Mouse (Mus musculus): ENCODE measurements at regions not wholly inside any gene's neighbourhood (a gene's known extent, or its start where the extent isn't known, plus 50 kb on each side); places are given as distances from the start of the nearest gene placed in this dataset.

GRCm38 (mm10) chr3:57910020-57910419 is 62.1 kb upstream of the Pfn2 start:
- DNase-seq: no peak

- peak; percentile 17 for DNase-seq
These were observed 64.1 kb upstream of the Pfn2 start for GRCm38 (mm10) chr3:57911831-57912596.

GRCm38 (mm10) chr3:57912650-57913343 is 64.9 kb upstream of the Pfn2 start:
- no peak for DNase-seq

GRCm38 (mm10) chr3:57914687-57915086 is 66.8 kb upstream of the Pfn2 start:
- DNase-seq: no peak

DNA sequence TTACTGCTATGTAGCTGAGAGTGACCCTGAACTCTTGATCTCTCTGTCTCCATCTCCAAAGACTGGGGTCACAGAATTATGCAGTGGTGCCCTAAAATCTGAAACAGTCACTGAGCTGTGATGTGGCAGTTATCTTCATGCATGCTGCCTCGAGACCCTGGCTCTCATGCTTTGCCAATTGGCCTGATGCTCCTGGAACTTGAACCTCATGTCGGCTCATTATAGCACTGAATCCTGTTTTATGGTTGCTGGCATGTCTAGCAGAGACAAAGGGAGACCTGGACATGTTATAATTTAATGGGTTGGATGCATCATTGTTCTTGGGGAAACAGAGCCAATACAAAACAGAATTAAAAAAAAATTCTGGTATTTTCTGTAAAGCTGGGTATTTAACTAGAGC is 71.0 kb upstream of the Pfn2 start:
- DNase-seq: no peak

DNA sequence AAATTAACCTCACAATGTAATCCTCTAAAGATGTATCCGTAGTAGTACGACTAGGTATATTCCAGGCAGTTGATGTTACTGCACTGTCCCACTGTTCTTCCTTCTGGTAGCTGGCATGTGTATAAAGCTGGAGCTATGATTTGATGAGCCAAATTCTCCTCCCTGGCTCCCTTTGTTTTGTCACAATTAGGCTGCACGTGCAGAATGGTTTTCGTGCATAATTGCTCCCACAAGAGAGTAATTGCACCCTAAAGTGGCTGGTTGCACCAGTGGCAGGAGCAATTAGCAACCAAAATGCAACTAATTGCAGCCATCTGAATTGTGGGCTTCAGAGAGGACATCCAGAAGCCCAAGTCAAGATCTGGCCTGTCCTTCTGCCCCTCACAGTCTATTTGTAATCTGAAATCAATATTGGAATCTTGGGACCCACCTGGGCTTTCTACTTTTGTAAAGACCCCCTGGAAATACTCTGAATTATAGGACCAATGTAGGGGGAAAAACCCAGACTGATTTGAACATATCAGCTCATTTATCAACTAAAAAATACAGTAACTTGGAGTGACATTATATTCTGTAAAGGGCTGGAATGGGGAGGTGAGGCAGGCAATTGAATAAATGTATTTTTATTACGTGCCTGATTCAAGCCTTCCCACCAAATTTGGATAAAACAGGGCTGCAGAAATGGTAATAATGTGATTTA is 71.7 kb upstream of the Pfn2 start:
- DNase-seq: no peak

DNA sequence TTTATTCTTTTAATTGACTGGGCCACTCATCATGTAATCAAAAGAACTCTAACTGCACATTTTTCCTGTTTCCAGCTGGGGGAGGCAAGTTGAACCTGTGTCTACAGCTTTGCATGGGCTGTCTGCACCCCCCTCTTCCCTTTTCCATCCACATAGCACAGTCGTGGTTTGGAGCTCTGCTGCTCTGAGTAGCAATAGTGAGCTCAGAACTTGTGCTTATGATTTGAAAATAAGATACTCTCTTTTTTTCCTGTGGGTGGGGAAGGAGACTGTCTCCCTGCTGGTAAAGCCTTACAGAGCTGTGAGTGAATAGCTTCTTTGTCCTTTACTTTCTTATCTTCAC is 72.2 kb upstream of the Pfn2 start:
- no peak for DNase-seq

GRCm38 (mm10) chr3:57921071-57921882 is 73.4 kb upstream of the Pfn2 start:
- no peak for DNase-seq

- DNase-seq: no peak
These were observed 75.2 kb upstream of the Pfn2 start for GRCm38 (mm10) chr3:57923061-57923460.

DNA sequence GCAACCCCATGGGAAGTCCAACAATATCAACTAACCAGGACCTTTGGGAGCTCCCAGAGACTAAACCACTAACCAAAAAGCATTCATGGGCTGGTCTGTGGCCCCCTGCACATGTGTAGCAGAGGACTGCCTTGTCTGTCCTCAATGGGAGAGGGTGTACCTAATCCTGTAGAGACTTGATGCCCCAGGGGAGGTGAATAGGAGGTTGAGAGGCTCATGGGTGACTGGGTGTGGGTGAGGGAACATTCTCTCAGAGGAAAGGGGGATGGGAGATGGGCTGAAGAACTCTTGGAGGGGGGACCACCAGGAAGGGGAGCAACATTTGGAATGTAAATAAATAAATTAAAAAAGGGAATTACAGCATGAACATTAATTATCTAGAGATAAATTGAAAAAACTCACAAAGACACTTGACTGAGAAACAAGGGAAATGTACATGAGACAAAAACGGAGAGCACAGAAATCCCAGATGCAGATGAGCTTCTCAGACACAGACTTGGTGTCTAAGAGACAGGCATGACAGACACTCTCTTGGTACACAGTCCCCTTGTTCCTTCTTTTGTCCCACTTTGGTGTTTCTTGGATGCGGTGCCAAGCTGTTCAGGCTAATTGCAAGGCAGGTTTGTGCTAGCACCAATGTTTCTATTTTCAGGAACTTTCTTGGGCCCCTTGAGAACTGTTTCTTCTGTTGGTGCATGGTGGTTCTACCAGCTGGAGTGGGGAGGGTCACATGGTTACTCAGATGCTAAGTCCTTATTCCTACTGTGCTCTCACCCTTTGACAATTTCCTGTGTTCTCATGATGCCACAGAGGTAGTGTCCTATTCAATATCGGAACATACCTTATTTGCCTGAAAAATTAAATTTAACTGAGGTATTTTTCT is 85.0 kb upstream of the Pfn2 start:
- no peak for DNase-seq

- no peak for DNase-seq
These were observed 87.2 kb upstream of the Pfn2 start for GRCm38 (mm10) chr3:57935042-57935610.

- no peak for DNase-seq
These were observed 92.9 kb upstream of the Pfn2 start for GRCm38 (mm10) chr3:57940504-57941381.

DNA sequence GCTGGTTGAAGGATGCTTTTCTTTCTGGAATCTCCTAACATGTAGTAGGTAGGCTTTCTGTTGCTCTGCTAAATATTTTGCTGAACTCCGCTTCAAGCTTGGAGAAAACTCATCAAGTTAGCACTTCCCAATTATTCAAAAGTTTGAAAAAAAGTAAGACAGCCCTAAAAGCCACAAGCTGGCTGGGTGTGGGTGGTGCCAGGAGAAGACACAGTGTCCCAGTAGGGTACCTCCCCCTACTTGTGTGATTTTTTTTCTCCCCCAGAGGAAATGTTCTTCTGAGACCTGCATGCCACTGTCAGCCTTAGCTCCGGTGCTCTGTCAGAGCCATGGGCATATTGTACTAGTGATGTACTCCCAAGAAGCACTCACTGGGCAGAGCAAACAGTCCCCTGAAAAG is 96.8 kb upstream of the Pfn2 start:
- no peak for DNase-seq

- no peak for DNase-seq
These were observed 97.9 kb upstream of the Pfn2 start for GRCm38 (mm10) chr3:57945765-57946164.

GRCm38 (mm10) chr3:57947331-57947730 is 99.5 kb upstream of the Pfn2 start:
- DNase-seq: no peak

- DNase-seq: no peak
These were observed 100.8 kb upstream of the Pfn2 start for GRCm38 (mm10) chr3:57948720-57949119.

DNA sequence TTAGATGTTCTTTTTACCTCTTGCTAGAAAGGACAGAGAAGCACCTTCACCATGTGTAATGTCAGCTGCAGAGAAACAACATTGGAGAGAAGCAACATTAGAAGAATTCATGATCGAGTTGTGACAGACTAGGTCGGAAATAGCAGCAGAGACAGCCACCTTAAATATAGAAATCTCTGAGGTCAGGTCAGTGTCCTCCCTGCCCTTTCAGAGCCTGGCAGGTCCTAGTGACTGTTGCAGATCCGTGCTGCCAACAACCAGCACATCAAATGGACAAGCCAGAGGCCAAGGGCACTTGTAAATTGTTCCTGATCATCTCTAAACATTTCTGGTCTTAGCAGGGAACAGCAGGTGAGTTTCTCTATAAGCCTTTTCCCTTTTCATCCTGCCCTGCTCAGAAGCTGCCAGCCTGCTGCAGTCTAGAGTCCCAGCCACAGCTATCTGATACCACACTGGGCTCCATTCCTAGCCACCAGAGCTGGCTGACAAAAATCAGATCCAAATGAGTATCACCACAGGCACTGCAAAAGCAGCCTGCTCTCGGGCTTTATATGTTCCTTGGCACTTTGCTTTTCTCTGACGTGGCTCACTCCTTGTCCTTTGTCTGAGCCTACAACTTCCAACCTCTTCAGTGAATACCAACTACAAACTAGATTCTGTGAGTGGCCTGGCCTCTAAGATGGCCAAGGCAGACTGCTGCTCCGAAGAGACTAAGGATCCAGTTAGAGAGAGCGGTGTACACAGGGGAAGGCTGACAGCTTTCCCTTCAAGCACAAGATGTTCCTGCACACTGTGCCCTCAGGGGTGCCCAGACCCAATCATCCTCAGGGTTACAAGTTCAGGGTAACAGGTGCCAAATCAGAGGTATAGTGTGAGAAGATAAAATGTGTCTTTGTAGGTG is 102.8 kb upstream of the Pfn2 start:
- no peak for DNase-seq

GRCm38 (mm10) chr3:57951438-57951837 is 103.6 kb upstream of the Pfn2 start:
- DNase-seq: no peak

GRCm38 (mm10) chr3:57957352-57957751 is 109.5 kb upstream of the Pfn2 start:
- DNase-seq: no peak

DNA sequence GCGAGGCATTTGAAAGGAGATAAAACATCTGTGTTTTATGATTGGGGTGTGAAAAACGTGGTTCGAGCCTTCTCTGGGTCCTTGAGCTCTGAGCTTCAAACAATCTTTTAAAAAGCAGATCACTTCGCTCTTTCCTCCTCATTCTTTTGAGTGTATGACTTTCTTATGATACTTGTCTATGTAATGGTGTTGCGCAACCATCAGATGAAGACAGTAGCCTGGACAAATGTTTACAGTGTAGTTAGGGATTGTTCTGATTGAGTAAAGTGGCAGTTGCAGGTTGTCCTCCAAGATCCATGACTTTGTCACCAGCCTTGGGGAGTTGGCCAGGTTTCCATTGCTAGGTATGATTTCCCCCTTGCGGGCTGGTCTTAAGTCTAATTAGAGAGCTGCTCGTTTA is 116.1 kb upstream of the Pfn2 start:
- no peak for DNase-seq
